15 mouse cellular contexts compared by ENCODE assay signal in the genomic region with DNA sequence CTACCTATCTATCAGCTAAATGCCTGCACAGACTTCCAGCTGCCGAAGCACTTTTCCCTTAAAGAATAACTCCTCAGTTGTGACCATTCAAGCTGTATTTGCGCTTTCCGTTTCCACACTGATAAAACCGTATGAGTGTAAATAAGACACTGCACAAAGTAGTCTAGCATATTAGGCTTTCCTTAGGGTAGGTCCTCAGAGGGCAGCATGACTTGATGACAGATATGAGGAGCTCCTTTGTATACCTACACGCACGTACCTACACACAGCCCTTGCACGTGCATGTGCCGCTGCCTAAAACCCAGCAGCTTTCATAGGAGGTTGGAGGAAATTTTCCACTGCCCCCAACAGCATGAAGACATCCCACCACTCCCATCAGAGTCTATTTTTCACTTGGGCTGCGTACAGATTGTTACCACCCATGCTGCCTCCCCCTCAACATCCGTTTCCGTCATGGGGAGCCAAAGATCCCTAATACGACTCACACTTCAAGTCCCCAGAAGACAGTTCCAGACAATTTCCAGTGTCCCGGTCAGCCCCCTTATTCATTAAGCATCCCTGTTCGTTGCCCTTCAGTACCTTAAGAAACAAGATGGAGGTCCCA. TPM values are rescaled to one million over a fixed set of nuclear protein-coding genes. Genes with fewer than 3 reads are reported as not detected.
DNase-seq lines count a peak whose midpoint lies in the region; ATAC-seq and TF ChIP-seq lines count a peak whose summit lies in the region.
"Had no signal": no experiment of that assay in that cellular context is flagged by ENCODE, and none has a peak within 500 bp of the region (broad histone marks: within the 10 kb centered on the region; RNA-seq: fewer than 3 reads in every experiment).

No protein-coding gene starts in this region.

- no peaks in the 10 kb centered on the region; the same call in 1 of the 2 replicates for H3K9me3 ChIP-seq in hindbrain, postnatal 0 days (ENCODE audit: low read length)
- H3K9me3 ChIP-seq in hindbrain, embryonic 12.5 days (replicated peaks), result no peaks in the 10 kb centered on the region
- no peaks in the 10 kb centered on the region for H3K9me3 ChIP-seq in stomach, embryonic 16.5 days (replicated peaks; ENCODE audit: control insufficient read depth, low read length)
- H3K9me3 ChIP-seq: G1E; heart, embryonic 10.5 days had no signal

- no peak overlapping the region for H3K4me3 ChIP-seq in hindbrain, postnatal 0 days (ENCODE audit: low read length)
- H3K4me3 ChIP-seq in hindbrain, embryonic 12.5 days, result no peak overlapping the region
- H3K4me3 ChIP-seq in stomach, embryonic 16.5 days (replicated peaks; ENCODE audit: low read length), result no peak overlapping the region
- H3K4me3 ChIP-seq: erythroblast, embryonic 14.5 days; heart, embryonic 10.5 days had no signal

- no peak for ATAC-seq in hindbrain, postnatal 0 days
- no peak for ATAC-seq in hindbrain, embryonic 12.5 days (ENCODE audit: low FRiP score)
- peak; percentile 74 for ATAC-seq in stomach, embryonic 16.5 days (ENCODE audit: insufficient read depth, low FRiP score)

- no peak for DNase-seq in hindbrain, postnatal 0 days (ENCODE audit: low spot score)
- DNase-seq in lung, postnatal 10 days, result peak; percentile 7
- DNase-seq in lung, adult 18-20 months, result no peak
- peak; percentile 55 for DNase-seq in layer of hippocampus, adult 9-10 months (ENCODE audit: low spot score)
- no peak for DNase-seq in embryo, embryonic 11 days
- no peak for DNase-seq in thymus, postnatal 36 days
- DNase-seq: adrenal gland, adult 8-10 months; heart, postnatal 36 days had no signal

- no peaks in the 10 kb centered on the region for H3K27me3 ChIP-seq in hindbrain, postnatal 0 days (ENCODE audit: insufficient read depth, low read length)
- H3K27me3 ChIP-seq in hindbrain, embryonic 12.5 days, result no peaks in the 10 kb centered on the region
- no peaks in the 10 kb centered on the region for H3K27me3 ChIP-seq in stomach, embryonic 16.5 days (ENCODE audit: control insufficient read depth, insufficient read depth, low read length)

- H3K27ac ChIP-seq in hindbrain, postnatal 0 days, result no peak overlapping the region
- H3K27ac ChIP-seq in hindbrain, embryonic 12.5 days, result no peak overlapping the region
- H3K27ac ChIP-seq in stomach, embryonic 16.5 days (ENCODE audit: low read length), result no peak overlapping the region
- H3K27ac ChIP-seq: heart, embryonic 10.5 days; liver, embryonic 14.5 days; macrophage had no signal

- no peaks in the 10 kb centered on the region for H3K36me3 ChIP-seq in hindbrain, postnatal 0 days (ENCODE audit: insufficient read depth, low read length)
- H3K36me3 ChIP-seq in hindbrain, embryonic 12.5 days, result no peaks in the 10 kb centered on the region
- H3K36me3 ChIP-seq in stomach, embryonic 16.5 days (ENCODE audit: control insufficient read depth, insufficient read depth, low read length), result no peaks in the 10 kb centered on the region
- H3K36me3 ChIP-seq: G1E had no signal

- no peaks in the 10 kb centered on the region for H3K4me1 ChIP-seq in hindbrain, postnatal 0 days (ENCODE audit: insufficient read depth, low read length)
- H3K4me1 ChIP-seq in hindbrain, embryonic 12.5 days, result peaks cover 6% of the 10 kb centered on the region
- H3K4me1 ChIP-seq in stomach, embryonic 16.5 days (ENCODE audit: control insufficient read depth, insufficient read depth, low read length), result peaks cover 7% of the 10 kb centered on the region; the same call in 1 of the 2 replicates

- WGBS in hindbrain, postnatal 0 days, result 82% methylated on average over 14 of the region's 14 CpGs
- 89% methylated on average over 14 of the region's 14 CpGs for WGBS in hindbrain, embryonic 12.5 days
- 67% methylated on average over 14 of the region's 14 CpGs for WGBS in stomach, embryonic 16.5 days

- TF ChIP-seq CTCF in hindbrain, postnatal 0 days (IDR thresholded peaks at IDR 0.05; ENCODE audit: low read depth), result no peak

- peak overlapping the region; percentile 19; the same call in 1 of the 2 replicates for H3K4me2 ChIP-seq in hindbrain, postnatal 0 days (ENCODE audit: low read depth, low read length)
- H3K4me2 ChIP-seq in hindbrain, embryonic 12.5 days (replicated peaks), result no peak overlapping the region
- peak overlapping the region; percentile 28 for H3K4me2 ChIP-seq in stomach, embryonic 16.5 days (ENCODE audit: low read depth, low read length)

- no peak overlapping the region for H3K9ac ChIP-seq in hindbrain, postnatal 0 days (replicated peaks; ENCODE audit: low read length)
- H3K9ac ChIP-seq in hindbrain, embryonic 12.5 days, result no peak overlapping the region
- no peak overlapping the region for H3K9ac ChIP-seq in stomach, embryonic 16.5 days (ENCODE audit: low read length)
- H3K9ac ChIP-seq: liver, embryonic 14.5 days had no signal

RNA-seq across cellular contexts. Expression of gene Nos1ap, which starts 41.4 kb away (rescaled TPM):
- 10.1 and 29.9 TPM in 2 replicates for total RNA-seq in hindbrain, postnatal 0 days (2014; rRNA removed)
- polyA plus RNA-seq in hindbrain, postnatal 0 days (2015; fragmentation: Nextera tagmentation; extraction: Ambion mirVana), result 12.4 and 14.9 TPM in 2 replicates
- polyA plus RNA-seq in hindbrain, embryonic 12.5 days (2016; fragmentation: Nextera tagmentation; extraction: Ambion mirVana), result 15.5 and 22.7 TPM in 2 replicates
- polyA plus RNA-seq in stomach, embryonic 16.5 days (2015; fragmentation: Nextera tagmentation; extraction: Ambion mirVana), result 8.9 and 13.0 TPM in 2 replicates

Comparison
In these comparisons a context has a peak if more than half of its experiments do, and no peak if none do; other contexts are left out.
1. DNase-seq: peak in lung, postnatal 10 days (single experiment) and layer of hippocampus, adult 9-10 months (single experiment); none in hindbrain, postnatal 0 days (single experiment), lung, adult 18-20 months (0 of 2), embryo, embryonic 11 days (single experiment) and thymus, postnatal 36 days (0 of 2).